Mouse (Mus musculus): ENCODE measurements around the gene Nkx2-3. TPM values are rescaled to one million over a fixed set of nuclear protein-coding genes. Genes with fewer than 3 reads are reported as not detected.

The Nkx2-3 gene
- polyA plus RNA-seq, 1 experiment from 2014 or later, result 31.4 TPM

DNA sequence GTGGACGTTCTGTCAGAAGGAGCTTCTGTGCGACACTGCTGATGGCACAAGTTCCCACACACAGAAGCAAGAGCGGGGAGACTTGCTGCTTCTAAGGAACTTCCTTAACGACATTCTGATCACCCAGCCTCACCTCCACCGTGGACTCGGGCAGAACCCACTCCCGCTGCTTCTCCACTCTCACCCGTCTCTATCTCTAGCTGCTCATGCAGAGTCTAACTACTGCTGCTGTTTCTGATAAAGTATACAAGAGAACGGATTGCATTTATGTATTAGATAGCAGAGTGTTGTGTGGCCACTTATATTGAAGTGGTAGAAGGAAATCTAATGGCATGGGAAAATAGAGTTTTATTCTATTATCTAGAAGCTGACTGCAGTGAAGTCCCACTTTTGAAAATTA is 48.6 kb downstream of the Nkx2-3 start:
- 78% methylated on average over 9 of the region's 9 CpGs for WGBS
- ATAC-seq (ENCODE audit: insufficient read depth, low FRiP score, low read depth), result no peak

GRCm38 (mm10) chr19:43662176-43662967 is 50.2 kb downstream of the Nkx2-3 start:
- no peaks in the 10 kb centered on the region for H3K27me3 ChIP-seq (replicated peaks)
- H3K27ac ChIP-seq, result no peak overlapping the region
- H3K4me3 ChIP-seq (replicated peaks), result no peak overlapping the region
- peak; percentile 54; the same call in 1 of the 2 replicates for ATAC-seq (ENCODE audit: insufficient read depth, low FRiP score, low read depth)
- H3K36me3 ChIP-seq, result peaks cover 17% of the 10 kb centered on the region; the same call in 1 of the 2 replicates
- no peaks in the 10 kb centered on the region for H3K9me3 ChIP-seq
- 35% methylated on average over 19 of the region's 19 CpGs for WGBS
- H3K9ac ChIP-seq, result no peak overlapping the region
- peaks cover 7% of the 10 kb centered on the region for H3K4me1 ChIP-seq
- no peak overlapping the region for H3K4me2 ChIP-seq

More for the DNA sequence above, 48.6 kb downstream of the Nkx2-3 start:
- Histone ChIP-seq H3K9ac (no peak overlapping the region), H3K27me3 (replicated peaks) (no peaks in the 10 kb centered on the region), H3K4me2 (no peak overlapping the region), H3K4me1 (peaks cover 7% of the 10 kb centered on the region), H3K27ac (no peak overlapping the region), H3K36me3 (peaks cover 17% of the 10 kb centered on the region; the same call in 1 of the 2 replicates), H3K4me3 (replicated peaks) (no peak overlapping the region), H3K9me3 (no peaks in the 10 kb centered on the region)

DNA sequence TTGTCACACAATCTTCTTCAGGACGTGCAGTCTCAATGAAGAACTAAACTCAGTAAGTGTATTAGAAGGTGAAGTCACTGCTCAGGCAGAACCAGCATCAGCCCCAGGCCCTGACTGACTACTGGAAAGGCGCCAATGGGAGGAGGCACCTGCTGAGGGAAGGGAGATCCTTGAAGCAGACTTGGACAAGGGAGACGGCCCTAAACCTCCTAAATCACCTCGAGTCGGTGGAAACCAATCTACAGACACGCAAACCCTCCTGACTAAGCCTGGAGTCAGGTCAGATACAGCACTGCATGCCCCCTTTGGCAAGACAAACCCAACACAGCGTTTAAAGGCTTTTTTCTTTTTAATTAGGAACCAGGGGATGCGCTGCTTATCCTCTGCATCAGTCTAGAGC is 51.3 kb downstream of the Nkx2-3 start:
- H3K36me3 ChIP-seq, result peaks cover 17% of the 10 kb centered on the region; the same call in 1 of the 2 replicates
- ATAC-seq (ENCODE audit: insufficient read depth, low FRiP score, low read depth), result no peak
- WGBS, result 77% methylated on average over 8 of the region's 8 CpGs
- no peak overlapping the region for H3K9ac ChIP-seq
- no peak overlapping the region for H3K4me3 ChIP-seq (replicated peaks)
- no peak overlapping the region for H3K27ac ChIP-seq
- no peak overlapping the region for H3K4me2 ChIP-seq
- no peaks in the 10 kb centered on the region for H3K27me3 ChIP-seq (replicated peaks)
- peaks cover 7% of the 10 kb centered on the region for H3K4me1 ChIP-seq
- H3K9me3 ChIP-seq, result no peaks in the 10 kb centered on the region

Small RNAs within 50 kb of the gene (microRNA-seq; reads per million reads assigned to microRNA genes)
- not detected for gene Gm22646

Other genes with a start within 250 kb of the Nkx2-3 start
- 6.5 and 7.0 TPM in 2 replicates for gene Hpse2, start 224.0 kb upstream of the Nkx2-3 start, polyA plus RNA-seq (2015; fragmentation: Nextera tagmentation; extraction: Ambion mirVana)
- 0.30 and 0.72 TPM in 2 replicates for gene Cnnm1, start 171.9 kb upstream of the Nkx2-3 start, polyA plus RNA-seq (2015; fragmentation: Nextera tagmentation; extraction: Ambion mirVana)
- gene Got1, start 87.7 kb upstream of the Nkx2-3 start, polyA plus RNA-seq (2015; fragmentation: Nextera tagmentation; extraction: Ambion mirVana), result 33.7 and 35.7 TPM in 2 replicates
- 15.8 and 15.9 TPM in 2 replicates for gene Slc25a28, start 62.6 kb downstream of the Nkx2-3 start, polyA plus RNA-seq (2015; fragmentation: Nextera tagmentation; extraction: Ambion mirVana)
- 14.5 and 20.5 TPM in 2 replicates for gene Entpd7, start 77.3 kb downstream of the Nkx2-3 start, polyA plus RNA-seq (2015; fragmentation: Nextera tagmentation; extraction: Ambion mirVana)
- 18.3 and 18.7 TPM in 2 replicates for gene Cutc, start 140.7 kb downstream of the Nkx2-3 start, polyA plus RNA-seq (2015; fragmentation: Nextera tagmentation; extraction: Ambion mirVana)
- 10.1 and 13.3 TPM in 2 replicates for gene Cox15, start 140.7 kb downstream of the Nkx2-3 start, polyA plus RNA-seq (2015; fragmentation: Nextera tagmentation; extraction: Ambion mirVana)
- 2.0 and 5.4 TPM in 2 replicates for gene Abcc2, start 169.9 kb downstream of the Nkx2-3 start, polyA plus RNA-seq (2015; fragmentation: Nextera tagmentation; extraction: Ambion mirVana)